Mouse (Mus musculus): ENCODE results near the gene Slc26a1. TPM values are rescaled to one million over a fixed set of nuclear protein-coding genes. Genes with fewer than 3 reads are reported as not detected.

The Slc26a1 gene
- total RNA-seq, 2 experiments from 2014 or later = 1.2 TPM

DNA sequence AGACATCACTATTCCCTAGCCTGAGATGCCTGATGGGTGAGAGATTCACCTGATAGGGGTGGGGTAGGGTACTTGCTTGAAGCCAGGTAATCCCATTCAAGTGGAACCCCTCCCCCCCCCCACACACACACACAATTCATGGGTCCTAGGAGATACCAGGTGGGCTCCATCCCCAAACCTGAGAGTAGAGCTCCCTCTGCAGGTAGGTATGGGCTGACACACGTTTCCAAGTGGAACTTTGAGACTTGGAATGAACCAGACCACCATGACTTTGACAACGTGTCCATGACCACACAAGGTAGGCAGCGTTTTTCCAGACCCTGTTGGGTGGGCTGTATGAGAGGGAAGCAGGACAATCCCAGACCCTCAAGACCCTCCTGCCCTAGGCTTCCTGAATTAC, 4.5 kb upstream of the Slc26a1 start:
- DNase-seq (ENCODE audit: low spot score in 2 of 2) = no peak
- no peak overlapping the region for H3K27ac ChIP-seq
- TF ChIP-seq CTCF (conservative IDR thresholded peaks at IDR 0.05) = peak; percentile 66
- no peak overlapping the region for H3K4me3 ChIP-seq

DNA sequence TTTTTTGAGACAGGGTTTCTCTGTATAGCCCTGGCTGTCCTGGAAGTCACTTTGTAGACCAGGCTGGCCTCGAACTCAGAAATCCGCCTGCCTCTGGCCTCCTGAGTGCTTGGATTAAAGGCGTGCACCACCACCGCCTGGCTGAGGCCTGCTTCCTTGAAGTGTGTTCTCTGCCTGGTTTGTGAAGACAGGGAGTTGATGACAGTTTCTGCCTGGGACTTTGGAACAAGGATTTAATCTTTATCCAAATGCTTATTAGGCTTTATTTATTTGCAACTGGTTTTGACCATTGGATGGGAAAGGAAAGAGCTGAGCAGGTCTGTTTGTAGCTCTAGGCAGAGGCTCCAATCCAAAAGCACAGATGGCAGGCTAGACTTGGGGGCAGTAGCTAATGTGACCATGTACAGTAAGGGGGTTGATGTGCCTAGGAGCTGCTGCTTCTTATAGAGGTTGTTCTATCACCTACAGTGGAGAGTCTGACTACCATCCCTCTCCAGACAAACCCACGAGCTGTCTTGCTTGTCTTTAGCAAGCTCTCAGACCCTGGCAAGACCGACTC, 3.0 kb upstream of the Slc26a1 start:
- no peak overlapping the region for H3K4me3 ChIP-seq
- peak overlapping the region; percentile 93 for H3K27ac ChIP-seq
- no peak for TF ChIP-seq CTCF (conservative IDR thresholded peaks at IDR 0.05)
- no peak for DNase-seq (ENCODE audit: low spot score in 2 of 2)

- Histone ChIP-seq H3K4me3 (peak overlapping the region; percentile 50), H3K27ac (peak overlapping the region; percentile 93)
- DNase-seq (ENCODE audit: low spot score in 2 of 2) = peak; percentile 81 to 87
- TF ChIP-seq CTCF (conservative IDR thresholded peaks at IDR 0.05) = peak; percentile 35
These were observed 2.4 kb upstream of the Slc26a1 start for GRCm38 (mm10) chr5:108677605-108678295.

GRCm38 (mm10) chr5:108676772-108677498, 1.6 kb upstream of the Slc26a1 start:
- Histone ChIP-seq H3K4me3 (peak overlapping the region; percentile 50), H3K27ac (peak overlapping the region; percentile 93)
- no peak for DNase-seq (ENCODE audit: low spot score in 2 of 2)
- TF ChIP-seq CTCF (conservative IDR thresholded peaks at IDR 0.05) = no peak

- no peak overlapping the region for H3K27ac ChIP-seq
- no peak for DNase-seq (ENCODE audit: low spot score in 2 of 2)
- no peak for TF ChIP-seq CTCF (conservative IDR thresholded peaks at IDR 0.05)
- no peak overlapping the region for H3K4me3 ChIP-seq
These were observed 745 bp downstream of the Slc26a1 start for GRCm38 (mm10) chr5:108674624-108675023.

GRCm38 (mm10) chr5:108671757-108672156, 3.6 kb downstream of the Slc26a1 start:
- Histone ChIP-seq H3K4me3 (no peak overlapping the region), H3K27ac (no peak overlapping the region)
- TF ChIP-seq CTCF (conservative IDR thresholded peaks at IDR 0.05) = peak; percentile 51
- no peak for DNase-seq (ENCODE audit: low spot score in 2 of 2)

DNA sequence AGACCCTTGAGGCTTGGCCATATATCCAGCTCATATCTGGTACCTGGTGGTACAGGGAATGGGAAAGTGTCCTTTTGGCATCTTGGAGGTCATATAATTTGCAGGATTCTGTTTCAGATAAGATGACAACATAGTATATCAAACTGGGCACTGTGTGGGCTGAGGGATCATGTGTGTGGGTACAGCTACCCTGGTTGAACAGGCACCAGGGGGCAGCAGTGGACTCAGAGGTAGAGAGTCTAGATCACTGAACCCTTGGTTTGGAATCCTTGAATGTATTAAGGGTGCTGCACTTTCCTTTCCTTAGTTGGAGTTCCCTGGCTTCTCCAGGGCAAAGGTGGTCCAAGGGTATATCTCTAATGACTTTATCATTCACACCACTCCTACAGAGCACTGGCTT, 4.6 kb downstream of the Slc26a1 start:
- Histone ChIP-seq H3K27ac (peak overlapping the region; percentile 99; the same call in 1 of the 2 replicates), H3K4me3 (no peak overlapping the region)
- TF ChIP-seq CTCF (conservative IDR thresholded peaks at IDR 0.05) = peak; percentile 75
- DNase-seq (ENCODE audit: low spot score in 2 of 2) = no peak

- H3K27ac ChIP-seq = peak overlapping the region; percentile 99
- DNase-seq (ENCODE audit: low spot score in 2 of 2) = no peak
- TF ChIP-seq CTCF (conservative IDR thresholded peaks at IDR 0.05) = no peak
- H3K4me3 ChIP-seq = peak overlapping the region; percentile 74
These were observed 5.4 kb downstream of the Slc26a1 start for GRCm38 (mm10) chr5:108669986-108670385.

GRCm38 (mm10) chr5:108668977-108669936, 6.1 kb downstream of the Slc26a1 start, which contains the start of gene Dgkq:
Gene Dgkq (minus strand): TSS chr5:108669672.
- peak; percentile 85 for TF ChIP-seq CTCF (conservative IDR thresholded peaks at IDR 0.05)

DNA sequence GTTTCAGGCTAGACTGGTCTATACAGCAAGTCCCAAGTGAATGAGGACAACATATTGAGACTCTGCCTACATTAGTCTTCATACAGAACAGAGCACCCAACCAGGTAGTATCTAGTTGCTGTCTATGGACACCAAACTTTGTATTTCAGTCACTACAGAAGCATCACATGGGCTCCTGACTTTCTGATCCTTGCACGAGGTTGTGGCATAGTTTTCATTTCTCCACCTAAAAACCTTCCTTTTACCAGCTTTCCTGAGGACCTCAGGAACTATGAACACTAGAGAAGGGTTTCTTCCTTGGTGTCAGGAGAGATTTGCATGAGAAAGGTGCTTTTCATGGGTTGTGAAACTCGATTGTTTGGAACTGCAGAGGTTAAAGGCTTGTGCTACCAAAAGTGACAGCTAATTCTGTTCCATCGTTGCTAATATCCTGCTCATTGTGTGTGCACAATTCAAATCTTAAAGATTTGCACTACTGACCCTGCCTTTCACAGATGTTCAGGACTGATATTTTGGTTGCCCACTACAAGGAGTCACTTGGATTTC, 6.9 kb downstream of the Slc26a1 start:
- no peak for DNase-seq (ENCODE audit: low spot score in 2 of 2)
- TF ChIP-seq CTCF (conservative IDR thresholded peaks at IDR 0.05) = no peak
- Histone ChIP-seq H3K27ac (peak overlapping the region; percentile 99), H3K4me3 (peak overlapping the region; percentile 74)

More at GRCm38 (mm10) chr5:108668977-108669936, 6.1 kb downstream of the Slc26a1 start, which contains the start of gene Dgkq:
- DNase-seq (ENCODE audit: low spot score in 2 of 2) = peak; percentile 80 to 87
- peak within 1 kb of the TSS; percentile 99 for H3K27ac ChIP-seq
- H3K4me3 ChIP-seq = peak within 1 kb of the TSS; percentile 74

GRCm38 (mm10) chr5:108667370-108667769, 8.0 kb downstream of the Slc26a1 start:
- no peak; the same call in 1 of the 2 replicates for TF ChIP-seq CTCF (conservative IDR thresholded peaks at IDR 0.05)
- Histone ChIP-seq H3K4me3 (no peak overlapping the region), H3K27ac (no peak overlapping the region)
- DNase-seq (ENCODE audit: low spot score in 2 of 2) = no peak

GRCm38 (mm10) chr5:108665066-108665465, 10.3 kb downstream of the Slc26a1 start:
- no peak for DNase-seq (ENCODE audit: low spot score in 2 of 2)
- no peak for TF ChIP-seq CTCF (conservative IDR thresholded peaks at IDR 0.05)
- no peak overlapping the region for H3K4me3 ChIP-seq
- no peak overlapping the region for H3K27ac ChIP-seq
